Mouse (Mus musculus) CD4-positive, CD25-positive, alpha-beta regulatory T cell, adult 2 months (primary cell): ENCODE measurements around the gene Npas3.

Source experiments
- DNase-seq: peaks from one replicate; pipeline ENCODE4 v3.0.0-alpha.2; 2012; ENCODE audit warnings: low read depth, low spot score

The Npas3 gene

DNA sequence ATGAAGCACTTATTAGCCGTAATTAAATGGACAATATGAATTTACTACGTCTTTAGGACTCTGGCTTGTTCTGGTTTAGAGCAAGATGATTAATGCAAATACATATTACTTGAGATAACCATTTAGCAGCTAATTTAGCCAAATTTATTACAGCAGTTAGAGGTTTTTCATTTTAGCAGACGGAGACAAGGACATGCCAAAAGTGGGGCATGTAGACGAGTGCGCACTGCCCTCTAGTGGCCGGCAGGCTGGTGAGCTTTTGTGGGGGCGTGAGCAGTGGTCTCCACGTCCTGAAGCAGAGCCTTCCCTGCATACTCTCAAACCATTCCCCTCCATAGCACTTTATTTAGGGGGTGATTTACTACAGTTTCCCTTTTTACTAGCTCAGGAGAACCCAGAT lies 812.3 kb downstream of the Npas3 start:
- peak; percentile 57 for DNase-seq

DNA sequence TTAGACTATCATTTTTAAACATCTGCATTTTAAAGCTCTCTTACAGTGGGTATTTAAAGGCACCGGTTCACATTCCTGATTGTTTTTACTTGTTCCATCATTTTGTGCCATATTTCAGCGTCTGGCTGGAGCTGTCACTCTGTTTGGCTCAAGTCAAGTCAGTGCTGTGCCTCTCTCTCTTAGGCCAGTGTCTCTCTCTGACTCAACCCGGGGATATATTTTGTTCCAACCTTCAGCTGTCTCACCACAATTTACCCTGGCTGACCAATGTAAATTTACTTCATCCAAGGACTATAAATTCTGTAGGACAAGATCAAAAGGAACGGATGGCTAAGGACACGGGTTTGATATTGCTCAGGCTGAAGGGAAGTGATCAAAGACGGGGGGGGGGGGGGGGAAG lies 812.7 kb downstream of the Npas3 start:
- DNase-seq: no peak

GRCm38 (mm10) chr12:54064986-54065385 lies 816.5 kb downstream of the Npas3 start:
- DNase-seq: no peak

GRCm38 (mm10) chr12:54065607-54066006 lies 817.1 kb downstream of the Npas3 start:
- DNase-seq: no peak

DNA sequence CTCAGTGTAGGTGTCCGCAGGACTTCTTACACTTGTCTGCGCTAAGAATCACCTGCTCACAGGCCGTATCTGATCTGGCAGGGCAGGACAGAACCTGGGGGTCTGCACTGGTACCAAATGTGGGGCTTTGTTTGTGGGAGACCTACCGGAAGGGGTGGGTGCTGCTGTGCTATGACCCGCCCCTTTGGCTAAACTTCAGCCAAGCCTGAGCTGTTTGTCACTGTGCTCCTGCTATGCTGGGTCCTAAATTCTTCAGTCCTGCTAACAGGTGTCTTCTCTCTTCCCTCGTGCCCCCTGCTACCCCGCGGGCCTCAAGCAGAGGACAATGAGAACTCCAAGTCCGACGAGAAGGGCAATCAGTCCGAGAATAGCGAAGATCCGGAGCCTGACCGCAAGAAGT lies 818.9 kb downstream of the Npas3 start:
- DNase-seq: no peak

DNA sequence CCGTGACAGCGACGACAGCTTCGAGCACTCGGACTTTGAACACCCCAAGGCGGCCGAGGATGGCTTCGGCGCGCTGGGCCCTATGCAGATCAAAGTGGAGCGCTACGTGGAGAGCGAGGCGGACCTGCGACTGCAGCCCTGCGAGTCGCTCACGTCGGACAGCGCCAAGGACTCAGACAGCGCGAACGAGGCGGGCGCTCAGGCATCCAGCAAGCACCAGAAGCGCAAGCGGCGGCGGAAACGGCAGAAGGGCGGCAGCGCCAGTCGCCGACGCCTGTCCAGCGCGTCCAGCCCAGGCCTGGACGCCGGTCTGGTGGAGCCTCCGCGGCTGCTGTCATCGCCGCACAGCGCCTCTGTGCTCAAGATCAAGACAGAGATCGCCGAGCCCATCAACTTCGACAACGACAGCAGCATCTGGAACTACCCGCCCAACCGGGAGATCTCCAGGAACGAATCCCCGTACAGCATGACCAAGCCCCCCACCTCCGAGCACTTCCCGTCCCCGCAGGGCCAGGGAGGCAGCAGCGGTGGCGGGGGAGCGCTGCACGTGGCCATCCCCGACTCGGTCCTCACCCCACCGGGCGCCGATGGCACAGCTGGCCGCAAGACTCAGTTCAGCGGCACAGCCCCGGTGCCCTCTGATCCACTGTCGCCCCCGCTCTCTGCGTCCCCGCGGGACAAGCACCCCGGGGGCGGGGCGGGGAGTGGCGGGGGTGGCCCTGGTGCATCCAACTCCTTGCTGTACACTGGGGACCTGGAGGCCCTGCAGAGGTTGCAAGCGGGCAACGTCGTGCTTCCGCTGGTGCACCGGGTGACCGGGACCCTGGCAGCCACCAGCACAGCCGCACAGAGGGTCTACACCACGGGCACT lies 819.6 kb downstream of the Npas3 start:
- DNase-seq: peak; percentile 2

GRCm38 (mm10) chr12:54068757-54069146 lies 820.3 kb downstream of the Npas3 start:
- no peak for DNase-seq

DNA sequence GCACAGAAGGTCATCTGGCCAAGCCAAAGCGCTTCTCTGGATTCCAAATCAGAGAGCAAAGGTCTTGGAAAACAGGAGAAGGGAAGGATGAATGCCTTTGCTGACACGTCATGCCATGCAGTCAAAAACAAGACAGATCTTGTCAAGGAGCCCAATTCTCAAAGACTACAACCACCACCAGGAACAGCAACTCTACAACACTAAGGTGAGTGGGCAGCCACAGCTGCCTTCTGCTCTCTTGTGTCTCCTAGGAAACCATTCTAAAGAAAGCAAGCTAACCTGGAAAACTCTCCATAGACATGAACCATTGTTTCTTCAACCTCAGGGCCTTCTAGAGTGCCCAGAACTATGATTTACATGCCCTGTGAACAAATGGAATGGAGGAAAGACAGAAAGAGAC lies 825.5 kb downstream of the Npas3 start:
- no peak for DNase-seq

- DNase-seq: no peak
Measured at GRCm38 (mm10) chr12:54080996-54081395, 832.5 kb downstream of the Npas3 start.

GRCm38 (mm10) chr12:54093729-54094128 lies 845.3 kb downstream of the Npas3 start:
- DNase-seq: no peak

DNA sequence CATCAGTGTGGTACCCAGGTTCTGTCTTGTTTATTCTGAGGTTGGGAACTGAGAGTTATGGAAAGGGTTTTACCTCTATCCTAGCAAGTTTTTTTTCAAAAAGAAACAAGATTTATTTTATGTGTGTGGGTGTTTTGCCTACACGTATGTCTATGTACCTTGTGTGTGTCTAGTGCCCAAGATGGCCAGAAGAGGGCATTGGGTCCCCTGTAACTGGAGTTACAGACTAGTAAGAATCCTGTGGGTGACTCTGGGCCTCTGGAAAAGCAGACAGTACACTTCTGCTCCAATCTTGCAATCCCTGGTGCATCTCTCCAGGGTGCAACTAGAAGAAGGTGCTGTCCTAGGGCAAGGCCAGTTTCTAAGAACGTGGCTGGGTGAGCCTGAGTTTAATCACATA lies 848.0 kb downstream of the Npas3 start:
- DNase-seq: no peak

DNA sequence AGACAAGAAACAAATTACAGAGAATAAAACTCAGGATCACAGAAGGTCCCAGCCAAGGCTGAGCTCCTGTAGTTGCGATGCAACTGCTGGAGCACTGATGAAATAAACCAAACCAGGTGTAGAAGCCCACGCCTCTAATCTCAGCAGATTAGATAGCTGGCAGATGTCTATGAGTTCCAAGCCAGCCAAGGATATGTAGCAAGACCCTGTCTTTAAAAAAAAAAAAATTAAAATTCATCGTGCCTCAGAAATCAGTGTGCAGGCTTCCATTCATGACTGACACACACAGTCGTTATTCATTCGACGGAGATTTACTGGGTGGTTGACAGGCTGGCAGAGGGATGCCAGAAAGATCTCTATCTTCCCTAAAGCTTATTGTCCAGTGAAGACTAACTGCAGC lies 849.7 kb downstream of the Npas3 start:
- no peak for DNase-seq

GRCm38 (mm10) chr12:54098785-54099184 lies 850.3 kb downstream of the Npas3 start:
- peak; percentile 75 for DNase-seq

DNA sequence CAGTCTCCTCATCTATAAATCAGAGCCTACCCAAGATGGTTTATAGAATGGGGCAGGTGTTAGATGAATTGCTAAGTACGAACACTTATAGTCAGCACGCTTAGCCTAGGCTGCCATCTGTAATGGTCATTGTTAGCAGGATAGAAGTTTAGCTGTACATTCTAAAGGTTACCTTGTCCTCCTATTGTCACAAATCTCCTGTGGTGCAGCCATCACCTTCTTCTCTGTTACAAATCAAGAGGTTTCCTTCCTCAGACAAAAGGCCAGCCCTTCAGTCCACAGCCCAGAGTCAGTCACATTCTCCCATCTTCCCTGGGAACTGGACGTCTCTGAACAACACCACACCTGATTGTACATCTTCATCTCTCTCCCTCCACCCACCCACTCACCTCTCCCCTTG lies 851.0 kb downstream of the Npas3 start:
- no peak for DNase-seq

GRCm38 (mm10) chr12:54101307-54101870 lies 852.9 kb downstream of the Npas3 start:
- DNase-seq: no peak

- no peak for DNase-seq
Measured at GRCm38 (mm10) chr12:54102500-54102899, 854.0 kb downstream of the Npas3 start.

DNA sequence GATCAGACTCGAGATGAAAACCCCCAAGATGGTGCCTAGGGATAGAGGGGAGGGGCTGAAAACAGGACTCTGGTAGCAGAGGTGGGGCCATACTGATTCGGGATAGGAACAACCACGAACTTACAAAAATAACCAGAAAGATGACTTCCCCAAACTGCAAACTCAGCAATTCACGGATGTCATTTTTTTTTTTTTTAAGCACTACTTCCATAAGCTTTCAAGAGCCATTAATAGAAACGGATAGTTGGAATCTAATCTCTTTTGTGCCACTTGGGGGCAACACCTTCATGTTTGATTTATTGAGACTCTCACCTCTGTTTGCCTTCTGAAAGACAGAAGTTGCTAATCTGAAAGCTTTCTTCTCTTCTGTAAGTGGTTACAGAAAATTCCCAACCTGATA lies 857.1 kb downstream of the Npas3 start:
- DNase-seq: peak; percentile 15

DNA sequence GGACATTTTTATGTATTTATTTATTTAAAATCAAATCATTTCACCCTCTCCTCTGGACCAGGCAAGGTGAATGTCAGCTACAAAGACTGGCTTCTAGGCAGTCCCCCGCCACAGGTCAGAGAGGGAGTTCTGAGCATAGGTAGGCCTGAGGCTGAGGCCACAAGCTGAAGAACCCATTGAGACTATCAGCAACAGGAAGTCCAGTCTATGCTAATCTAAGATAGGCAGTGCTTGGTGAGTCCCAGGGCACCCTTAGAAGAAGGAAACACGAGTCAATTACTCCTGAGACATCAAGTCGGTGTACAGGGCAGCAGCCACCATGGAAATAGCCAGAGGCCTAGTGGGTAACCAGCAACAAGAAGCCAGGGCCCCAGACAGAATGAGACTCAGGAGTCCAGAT lies 857.5 kb downstream of the Npas3 start:
- DNase-seq: no peak

DNA sequence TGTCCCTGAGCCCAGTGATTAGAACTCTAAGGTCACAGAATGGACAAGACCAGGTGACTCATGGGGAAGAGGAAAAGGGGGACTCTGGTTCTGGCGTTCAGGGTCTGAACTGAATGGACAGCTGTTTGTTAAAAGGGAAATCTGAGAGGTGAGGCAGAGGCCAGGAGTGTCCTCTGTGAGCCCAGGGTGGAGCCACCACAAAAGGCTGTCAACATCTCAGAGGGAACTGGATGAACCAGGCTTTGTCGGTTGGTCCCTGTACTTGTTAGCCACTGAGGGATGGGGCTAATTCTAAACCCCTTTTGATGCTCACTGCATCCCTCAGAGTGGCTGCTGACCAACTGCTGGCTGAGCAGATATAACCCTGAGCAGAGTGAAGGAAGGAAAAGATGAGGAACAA lies 861.9 kb downstream of the Npas3 start:
- no peak for DNase-seq

DNA sequence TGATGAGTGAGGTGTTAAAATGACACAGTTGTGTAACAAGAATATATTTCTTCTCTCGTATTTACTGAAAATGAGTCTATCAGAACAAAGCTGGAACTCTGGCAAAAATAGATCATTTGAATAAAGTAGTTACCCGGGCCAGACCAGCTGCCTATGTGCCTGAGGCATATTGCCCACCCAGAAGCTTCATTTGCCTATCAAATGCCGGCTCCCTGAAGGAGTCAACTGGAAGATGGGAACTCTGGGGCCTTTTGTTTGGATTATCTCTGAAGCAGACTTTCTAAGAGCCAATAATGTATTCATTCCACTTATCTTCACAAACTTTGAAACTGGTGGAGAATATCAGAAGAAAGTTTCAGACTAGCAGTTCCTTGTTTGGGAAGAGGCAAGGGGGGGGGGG lies 862.5 kb downstream of the Npas3 start:
- DNase-seq: no peak

- DNase-seq: no peak
Measured at GRCm38 (mm10) chr12:54120386-54120785, 871.9 kb downstream of the Npas3 start.

DNA sequence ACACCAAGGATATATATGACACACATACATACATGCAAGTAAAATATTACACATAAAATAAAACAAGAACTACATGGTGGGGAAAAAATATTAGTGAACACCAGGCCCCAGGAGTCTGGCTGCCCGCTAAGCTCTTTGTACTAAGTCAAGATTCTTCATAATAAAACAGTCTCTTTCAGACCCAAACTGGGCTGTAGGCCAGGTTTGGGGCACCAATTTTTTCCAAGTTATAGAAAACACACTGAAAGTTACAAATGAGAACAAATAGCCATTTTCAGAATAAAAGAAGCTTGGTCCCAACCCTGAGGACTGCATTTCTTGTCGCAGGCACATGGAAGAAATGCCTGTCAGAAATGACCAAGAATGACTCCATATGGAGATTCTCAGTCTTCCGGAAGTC lies 872.8 kb downstream of the Npas3 start:
- no peak for DNase-seq
